Mouse (Mus musculus) testis, adult 2 months (tissue): ENCODE data around the gene Bach2.

Experiments
- CTCF ChIP-seq: fragments of 200-500 bp; IDR thresholded peaks from 2 replicates; pipeline ENCODE4 v1.5.1; 2012; ENCODE audit warnings: low read depth, mild to moderate bottlenecking, inconsistent platforms, low read length, moderate library complexity; ENCODE audit not compliant: control insufficient read depth, insufficient read depth, insufficient replicate concordance
- POLR2A ChIP-seq: fragments of 200-500 bp; IDR thresholded peaks from 2 replicates; pipeline ENCODE4 v1.6.1; 2012; ENCODE audit warnings: low read depth, mild to moderate bottlenecking, inconsistent platforms, low read length, moderate library complexity; ENCODE audit not compliant: control insufficient read depth

DNA sequence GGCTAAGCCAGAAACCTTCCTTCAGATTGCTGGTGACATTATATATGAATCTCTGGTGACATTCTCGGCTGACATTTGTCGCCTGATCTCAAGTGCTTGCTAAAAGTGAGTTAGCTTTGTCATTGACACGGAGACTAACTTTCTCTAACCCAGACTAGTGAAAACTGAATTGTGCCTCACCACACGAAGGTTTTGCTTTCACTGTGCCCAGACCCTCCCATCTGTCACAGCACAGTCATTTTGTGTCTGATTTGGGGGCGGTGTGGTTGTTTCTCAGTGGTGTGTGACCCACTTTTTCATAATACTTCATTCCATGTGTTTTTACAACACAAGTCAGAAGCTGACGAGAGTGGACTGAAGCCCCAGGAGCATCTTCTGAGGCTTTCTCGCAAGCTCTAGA, 185.8 kb downstream of the Bach2 start:
- TF ChIP-seq CTCF (no peak), POLR2A (no peak)
